Mouse (Mus musculus) stomach, embryonic 15.5 days (tissue): ENCODE data around the gene Skap2. TPM values are rescaled to one million over a fixed set of nuclear protein-coding genes. Genes with fewer than 3 reads are reported as not detected.

Experiments used
- ATAC-seq: fragments of 200-750 bp; cut with Nextera tagmentation; 2 replicates; pipeline ENCODE4 v1.8.0; 2017; ENCODE audit warnings: low read depth, moderate number of reproducible peaks, moderate TSS enrichment; ENCODE audit not compliant: insufficient read depth, low FRiP score
- H3K27ac ChIP-seq: fragments of 300-500 bp; sonication (generic); 2 replicates; pipeline ENCODE4 v1.5.1; 2015; ENCODE audit warnings: mild to moderate bottlenecking, inconsistent platforms
- H3K27me3 ChIP-seq: fragments of 300-500 bp; sonication (generic); replicated peaks from 2 replicates; pipeline ENCODE4 v1.6.1; 2015; ENCODE audit warnings: inconsistent platforms
- H3K36me3 ChIP-seq: fragments of 300-500 bp; sonication (generic); 2 replicates; pipeline ENCODE4 v1.6.1; 2015; ENCODE audit warnings: inconsistent platforms
- H3K4me1 ChIP-seq: fragments of 300-500 bp; sonication (generic); 2 replicates; pipeline ENCODE4 v1.6.1; 2015; ENCODE audit warnings: inconsistent platforms
- H3K4me2 ChIP-seq: fragments of 300-500 bp; sonication (generic); 2 replicates; pipeline ENCODE4 v1.6.1; 2015; ENCODE audit warnings: mild to moderate bottlenecking, inconsistent platforms
- H3K4me3 ChIP-seq: fragments of 300-500 bp; sonication (generic); replicated peaks from 2 replicates; pipeline ENCODE4 v1.5.1; 2015; ENCODE audit warnings: inconsistent platforms
- H3K9ac ChIP-seq: fragments of 300-500 bp; sonication (generic); 2 replicates; pipeline ENCODE4 v1.6.1; 2015; ENCODE audit warnings: inconsistent platforms
- H3K9me3 ChIP-seq: fragments of 300-500 bp; sonication (generic); 2 replicates; pipeline ENCODE4 v1.6.1; 2016; ENCODE audit warnings: inconsistent platforms
- WGBS: fragments of 180-500 bp; shearing (Covaris S2); methylation state at CpG from one replicate; pipeline ENCODE4 v1.1.7; 2015; 5-methylcytosine and 5-hydroxymethylcytosine counted together
- polyA plus RNA-seq: library from polyadenylated mRNA; unstranded; fragments of >200 nt; fragmentation: Nextera tagmentation; extraction: Ambion mirVana; gene quantifications from 2 replicates; pipeline ENCODE4 v1.2.1, GENCODE M21; 2015

The Skap2 gene
- polyA plus RNA-seq, 1 experiment from 2014 or later = 42.1 TPM

DNA sequence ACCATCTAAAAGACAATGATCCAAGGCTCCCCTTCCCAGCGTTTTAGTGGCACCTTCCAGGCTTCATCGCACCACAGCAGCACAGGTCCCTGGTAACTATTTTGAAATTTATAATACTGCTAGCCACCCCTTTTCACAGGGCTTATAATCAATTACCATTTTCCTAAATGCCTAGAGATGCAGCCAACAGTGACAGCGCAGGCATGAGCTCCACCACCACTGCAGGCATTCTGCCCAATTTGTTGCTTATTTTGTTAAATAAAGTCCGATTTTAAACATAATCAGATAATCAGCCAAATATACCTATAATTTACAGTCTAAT lies 13.2 kb downstream of the Skap2 start:
- 83% methylated on average over 4 of the region's 4 CpGs for WGBS
- Histone ChIP-seq H3K27me3 (0 out of 2 replicates have a peak, but pooled peaks cover 3% of the 10 kb centered on the region), H3K9me3 (no peaks in the 10 kb centered on the region), H3K9ac (no peak overlapping the region), H3K4me1 (no peaks in the 10 kb centered on the region), H3K36me3 (no peaks in the 10 kb centered on the region), H3K4me3 (no peak overlapping the region), H3K27ac (no peak overlapping the region), H3K4me2 (no peak overlapping the region)
- no peak for ATAC-seq

DNA sequence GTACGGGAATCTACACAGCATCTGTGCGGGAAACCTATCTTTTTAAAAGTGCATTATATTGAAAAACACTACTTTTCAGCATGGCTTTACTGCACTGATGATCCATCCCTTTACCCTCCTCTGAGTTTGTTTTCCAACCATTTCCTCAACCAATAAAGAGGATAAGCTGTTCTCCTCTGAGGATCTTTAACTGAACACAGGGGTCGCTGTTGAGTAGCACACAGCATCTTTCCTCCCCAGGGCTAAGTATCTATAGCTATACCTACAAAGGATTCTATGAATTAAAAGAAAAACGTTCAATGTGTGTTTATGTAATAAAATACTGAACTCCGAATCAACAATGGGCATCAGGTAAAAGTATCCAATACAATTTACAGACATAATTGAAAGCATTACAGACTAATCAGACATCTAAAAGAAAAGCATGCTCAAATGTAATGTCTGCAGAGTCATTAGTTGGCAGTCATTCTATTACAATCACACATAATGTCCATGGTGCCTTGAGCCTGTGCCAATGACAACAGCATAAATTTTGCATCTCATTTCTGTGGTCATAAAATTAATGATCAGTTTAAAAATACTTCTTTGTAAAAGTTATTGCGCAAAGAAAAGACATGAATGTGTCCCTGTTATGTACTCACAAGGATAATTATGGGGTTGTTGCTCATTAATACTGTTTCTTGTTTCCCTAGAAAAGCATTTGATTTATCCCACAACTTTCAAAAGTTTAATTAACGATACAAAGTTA lies 13.8 kb downstream of the Skap2 start:
- Histone ChIP-seq H3K27me3 (no peaks in the 10 kb centered on the region), H3K4me3 (no peak overlapping the region), H3K27ac (no peak overlapping the region), H3K36me3 (no peaks in the 10 kb centered on the region), H3K9ac (no peak overlapping the region), H3K4me2 (no peak overlapping the region), H3K4me1 (no peaks in the 10 kb centered on the region), H3K9me3 (no peaks in the 10 kb centered on the region)
- no peak for ATAC-seq
- 67% methylated on average over 7 of the region's 7 CpGs for WGBS

DNA sequence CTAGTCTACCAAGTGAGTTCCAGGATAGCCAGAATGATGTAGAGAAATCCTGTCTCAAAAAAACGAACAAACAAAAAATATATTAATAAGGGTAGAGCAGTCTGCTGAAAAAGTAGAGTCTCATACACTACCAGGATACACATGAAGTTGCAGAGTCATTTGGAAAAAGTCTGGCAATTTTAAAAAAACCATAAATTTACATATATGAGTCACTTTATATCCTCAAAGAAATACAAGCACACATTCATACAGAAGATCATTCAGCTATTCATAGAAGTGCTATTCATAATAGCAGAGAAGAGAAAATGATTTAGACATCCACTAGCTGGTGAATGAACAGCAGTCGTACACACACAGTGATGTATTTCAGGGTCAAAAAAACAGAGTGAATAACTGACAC lies 24.4 kb downstream of the Skap2 start:
- Histone ChIP-seq H3K36me3 (no peaks in the 10 kb centered on the region), H3K4me3 (no peak overlapping the region), H3K27me3 (no peaks in the 10 kb centered on the region), H3K27ac (no peak overlapping the region), H3K9me3 (no peaks in the 10 kb centered on the region), H3K9ac (no peak overlapping the region), H3K4me1 (0 out of 2 replicates have a peak, but pooled peaks cover 2% of the 10 kb centered on the region), H3K4me2 (no peak overlapping the region)
- no peak for ATAC-seq
- 84% methylated on average over 2 of the region's 2 CpGs for WGBS

GRCm38 (mm10) chr6:51977638-51978037 lies 34.7 kb downstream of the Skap2 start:
- Histone ChIP-seq H3K9me3 (no peaks in the 10 kb centered on the region), H3K27ac (no peak overlapping the region), H3K4me1 (no peaks in the 10 kb centered on the region; the same call in 1 of the 2 replicates), H3K36me3 (no peaks in the 10 kb centered on the region), H3K9ac (no peak overlapping the region), H3K4me3 (no peak overlapping the region), H3K27me3 (no peaks in the 10 kb centered on the region), H3K4me2 (no peak overlapping the region)
- ATAC-seq = no peak
- WGBS = 73% methylated on average over 3 of the region's 3 CpGs

GRCm38 (mm10) chr6:51975751-51976150 lies 36.6 kb downstream of the Skap2 start:
- H3K27me3 ChIP-seq = no peaks in the 10 kb centered on the region
- H3K36me3 ChIP-seq = no peaks in the 10 kb centered on the region
- no peaks in the 10 kb centered on the region for H3K9me3 ChIP-seq
- WGBS = 35% methylated on average over 4 of the region's 4 CpGs
- no peaks in the 10 kb centered on the region; the same call in 1 of the 2 replicates for H3K4me1 ChIP-seq
- H3K4me3 ChIP-seq = no peak overlapping the region
- no peak overlapping the region for H3K9ac ChIP-seq
- ATAC-seq = no peak
- H3K27ac ChIP-seq = no peak overlapping the region
- no peak overlapping the region for H3K4me2 ChIP-seq

GRCm38 (mm10) chr6:51958992-51959391 lies 53.4 kb downstream of the Skap2 start:
- H3K9ac ChIP-seq = no peak overlapping the region
- H3K4me2 ChIP-seq = no peak overlapping the region
- no peaks in the 10 kb centered on the region for H3K36me3 ChIP-seq
- ATAC-seq = no peak
- H3K27me3 ChIP-seq = no peaks in the 10 kb centered on the region
- H3K27ac ChIP-seq = no peak overlapping the region
- no peak overlapping the region for H3K4me3 ChIP-seq
- H3K9me3 ChIP-seq = no peaks in the 10 kb centered on the region
- no peaks in the 10 kb centered on the region for H3K4me1 ChIP-seq
- WGBS = 30% methylated on average over 4 of the region's 4 CpGs

- H3K4me3 ChIP-seq = no peak overlapping the region
- H3K9ac ChIP-seq = no peak overlapping the region
- H3K27ac ChIP-seq = no peak overlapping the region
- H3K27me3 ChIP-seq = no peaks in the 10 kb centered on the region
- H3K4me2 ChIP-seq = no peak overlapping the region
- no peak for ATAC-seq
- H3K4me1 ChIP-seq = no peaks in the 10 kb centered on the region
- no peaks in the 10 kb centered on the region for H3K9me3 ChIP-seq
- WGBS = 59% methylated on average over 4 of the region's 4 CpGs
- no peaks in the 10 kb centered on the region for H3K36me3 ChIP-seq
Measured at GRCm38 (mm10) chr6:51956048-51956792, 56.1 kb downstream of the Skap2 start.

- H3K27me3 ChIP-seq = no peaks in the 10 kb centered on the region
- H3K9me3 ChIP-seq = no peaks in the 10 kb centered on the region
- no peak overlapping the region for H3K9ac ChIP-seq
- ATAC-seq = no peak
- H3K36me3 ChIP-seq = no peaks in the 10 kb centered on the region
- no peak overlapping the region for H3K4me3 ChIP-seq
- no peaks in the 10 kb centered on the region for H3K4me1 ChIP-seq
- H3K4me2 ChIP-seq = no peak overlapping the region
- H3K27ac ChIP-seq = no peak overlapping the region
Measured at GRCm38 (mm10) chr6:51947661-51948060, 64.7 kb downstream of the Skap2 start.

DNA sequence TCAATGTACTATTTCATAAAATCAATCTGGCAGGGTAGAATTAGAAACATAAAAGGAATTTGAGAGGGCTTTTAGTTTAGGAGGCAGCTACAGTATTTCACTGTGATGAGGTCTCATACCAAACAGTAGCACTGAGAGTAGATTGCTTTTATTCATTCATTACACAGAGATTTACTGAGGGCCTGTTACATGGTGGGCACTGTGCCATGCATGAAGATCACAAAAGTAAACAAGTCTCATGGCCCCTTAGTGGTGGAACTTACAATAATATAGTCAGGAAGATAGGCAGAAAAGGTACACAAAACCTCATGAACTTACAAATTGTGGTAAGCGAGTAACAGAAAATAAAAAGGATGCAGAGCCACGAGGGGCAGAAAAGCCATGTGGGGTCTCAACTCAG lies 67.4 kb downstream of the Skap2 start:
- Histone ChIP-seq H3K4me2 (no peak overlapping the region), H3K27ac (no peak overlapping the region), H3K4me1 (no peaks in the 10 kb centered on the region), H3K9ac (no peak overlapping the region), H3K36me3 (no peaks in the 10 kb centered on the region), H3K9me3 (no peaks in the 10 kb centered on the region), H3K27me3 (no peaks in the 10 kb centered on the region), H3K4me3 (no peak overlapping the region)
- WGBS = 78% methylated on average over 2 of the region's 2 CpGs
- ATAC-seq = no peak

GRCm38 (mm10) chr6:51933998-51934397 lies 78.4 kb downstream of the Skap2 start:
- 49% methylated on average over 4 of the region's 4 CpGs for WGBS
- no peak overlapping the region for H3K4me3 ChIP-seq
- H3K4me1 ChIP-seq = 0 out of 2 replicates have a peak, but pooled peaks cover 3% of the 10 kb centered on the region
- no peak for ATAC-seq
- H3K4me2 ChIP-seq = no peak overlapping the region
- H3K9me3 ChIP-seq = no peaks in the 10 kb centered on the region
- no peak overlapping the region for H3K27ac ChIP-seq
- H3K36me3 ChIP-seq = no peaks in the 10 kb centered on the region
- H3K27me3 ChIP-seq = no peaks in the 10 kb centered on the region
- H3K9ac ChIP-seq = no peak overlapping the region

DNA sequence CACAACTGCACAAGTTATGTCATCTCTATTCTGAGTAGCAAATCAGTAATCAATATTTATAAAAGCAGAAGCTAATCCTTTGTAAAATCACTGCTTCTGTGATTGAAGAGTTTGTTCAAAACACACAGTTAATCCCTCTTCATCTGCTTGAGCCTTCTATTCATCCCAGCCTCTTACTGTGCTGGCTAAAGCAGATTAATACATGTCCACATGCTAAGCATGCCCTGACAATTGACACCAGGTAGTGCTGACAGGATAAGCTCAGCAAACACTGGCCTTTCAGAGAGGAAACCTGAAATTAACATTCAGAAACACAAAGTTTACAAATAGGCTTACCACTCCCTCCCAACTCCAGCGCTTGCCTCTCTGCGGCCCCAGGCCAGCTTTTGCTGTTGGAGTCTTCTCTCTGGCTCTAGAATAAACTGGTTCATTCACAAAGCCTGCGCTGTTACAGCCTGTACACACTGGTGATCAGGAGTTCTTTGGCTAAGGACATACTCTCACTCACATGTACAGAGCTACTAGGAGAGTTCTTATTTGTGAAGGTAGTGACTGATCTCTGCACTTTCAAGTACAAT lies 79.2 kb downstream of the Skap2 start:
- H3K9ac ChIP-seq = no peak overlapping the region
- no peak for ATAC-seq
- 35% methylated on average over 3 of the region's 3 CpGs for WGBS
- H3K4me1 ChIP-seq = 0 out of 2 replicates have a peak, but pooled peaks cover 3% of the 10 kb centered on the region
- no peak overlapping the region for H3K4me3 ChIP-seq
- H3K36me3 ChIP-seq = no peaks in the 10 kb centered on the region
- no peak overlapping the region for H3K27ac ChIP-seq
- H3K4me2 ChIP-seq = no peak overlapping the region
- no peaks in the 10 kb centered on the region for H3K9me3 ChIP-seq
- no peaks in the 10 kb centered on the region for H3K27me3 ChIP-seq

DNA sequence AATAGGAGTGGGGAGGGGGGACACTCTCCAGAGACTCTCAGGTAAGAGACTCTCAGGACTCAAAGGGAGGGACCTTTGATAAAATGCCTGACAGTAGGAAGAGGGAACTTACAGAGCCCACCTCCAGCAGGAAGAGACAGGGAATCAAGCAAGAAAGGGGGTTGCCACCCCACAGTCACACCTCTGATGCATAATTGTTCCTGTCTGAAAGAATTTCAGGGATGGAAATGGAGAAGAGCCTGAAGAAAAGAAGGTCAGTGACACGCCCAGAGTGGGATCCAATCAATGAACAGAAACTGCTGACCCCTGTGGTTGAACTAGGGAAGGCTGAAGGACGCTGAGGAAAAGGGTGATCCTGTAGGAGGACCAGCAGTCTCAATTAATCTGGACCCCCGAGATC lies 85.2 kb downstream of the Skap2 start:
- no peak for ATAC-seq
- Histone ChIP-seq H3K27me3 (no peaks in the 10 kb centered on the region), H3K27ac (no peak overlapping the region), H3K36me3 (no peaks in the 10 kb centered on the region), H3K4me2 (no peak overlapping the region), H3K4me3 (no peak overlapping the region), H3K4me1 (no peaks in the 10 kb centered on the region), H3K9ac (no peak overlapping the region), H3K9me3 (no peaks in the 10 kb centered on the region)
- WGBS = 71% methylated on average over 3 of the region's 3 CpGs
